Mouse (Mus musculus) thymus, adult 2 months (tissue): ENCODE results near the gene Urgcp.
A peak's percentile ranks its signal among the peaks of the same experiment; 100 is the strongest.

Source experiments
- CTCF ChIP-seq: fragments of 200-500 bp; IDR thresholded peaks from 2 replicates; pipeline ENCODE4 v1.5.1; 2012; ENCODE audit warnings: mild to moderate bottlenecking, control low read depth, low read length, moderate library complexity, borderline replicate concordance; ENCODE audit not compliant: control insufficient read depth, poor library complexity, insufficient read depth; ENCODE audit errors: extremely low read depth
- POLR2A ChIP-seq: fragments of 200-500 bp; IDR thresholded peaks from 2 replicates; pipeline ENCODE4 v1.6.1; 2012; ENCODE audit warnings: mild to moderate bottlenecking, low read length, control low read depth, moderate library complexity; ENCODE audit not compliant: control insufficient read depth, poor library complexity, insufficient read depth; ENCODE audit errors: extremely low read depth

DNA sequence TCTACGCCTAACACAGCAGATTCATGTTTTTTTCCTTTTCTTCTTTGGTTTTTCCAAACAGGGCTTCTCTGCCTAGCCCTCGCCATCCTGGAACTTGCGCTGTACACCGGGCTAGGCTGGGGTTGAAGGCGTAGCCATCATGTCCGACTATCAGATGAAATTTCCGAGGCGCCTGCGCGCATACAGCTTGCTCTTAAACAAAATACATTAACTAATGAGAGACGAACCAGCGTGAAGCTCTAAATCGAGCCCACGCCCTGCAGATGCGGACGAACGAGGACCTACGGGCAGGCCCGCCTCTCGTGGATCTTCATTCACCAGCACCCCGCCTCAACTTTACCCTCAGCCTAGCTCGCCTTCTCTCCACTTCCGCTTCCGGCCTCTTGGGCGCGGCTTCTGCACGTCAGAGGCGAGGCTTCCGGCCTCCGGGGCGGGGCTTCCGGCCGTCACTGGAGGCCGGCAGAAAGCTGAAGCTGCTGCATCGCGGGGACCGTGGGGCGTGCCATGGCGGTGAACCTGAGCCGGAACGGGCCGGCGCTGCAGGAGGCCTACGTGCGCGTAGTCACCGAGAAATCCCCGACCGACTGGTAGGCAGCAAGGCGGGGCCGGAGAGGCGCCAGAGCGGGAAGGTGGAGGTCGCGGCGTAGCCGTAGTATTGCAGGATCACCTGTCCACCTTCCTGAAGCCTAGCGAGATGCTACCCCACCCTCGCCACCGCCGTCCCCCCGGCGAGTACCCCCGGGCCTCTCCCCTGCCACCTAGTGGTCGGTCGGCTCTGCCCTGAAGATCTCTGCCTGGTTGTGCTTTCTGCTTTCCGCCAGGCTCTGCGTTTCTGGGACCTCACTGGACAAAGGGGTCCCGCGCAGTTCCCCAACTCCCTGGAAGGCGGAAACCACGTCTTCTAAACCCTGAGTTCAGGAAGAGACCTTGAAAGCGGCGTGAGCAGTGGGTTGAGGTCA, 26.2 kb upstream of the Urgcp start, which contains the start of gene Dbnl:
- TF ChIP-seq CTCF = peak; percentile 89
- TF ChIP-seq POLR2A = peak; percentile 95
